Mouse (Mus musculus) activated CD4-positive, CD25-positive, alpha-beta regulatory T cell, adult 4 months (primary cell): Measurements from ENCODE around the gene Map3k3. TPM values are rescaled to one million over a fixed set of nuclear protein-coding genes. Genes with fewer than 3 reads are reported as not detected.
"Not testable (repeated sequence)": the region's sequence is repeated elsewhere in the genome, so short reads cannot be mapped to it uniquely, and the experiment has no call there.

Experiments used
- ATAC-seq: one replicate; pipeline ENCODE4 v1.8.0; 2017
- polyA plus RNA-seq, 2 experiments: library from polyadenylated mRNA; unstranded; fragments of 100-300 nt; shearing (Covaris generic); gene quantifications; one replicate each; pipeline ENCODE4 v1.2.1; 2017

The Map3k3 gene
- polyA plus RNA-seq, 2 experiments from 2014 or later = 14.8 to 21.2 TPM

GRCm38 (mm10) chr11:106084911-106085561, 623 bp downstream of the Map3k3 start:
- peak; percentile 16 for ATAC-seq

- ATAC-seq = no peak
Measured at GRCm38 (mm10) chr11:106098223-106098622, 13.8 kb downstream of the Map3k3 start.

- no peak for ATAC-seq
Measured at GRCm38 (mm10) chr11:106102866-106103265, 18.5 kb downstream of the Map3k3 start.

GRCm38 (mm10) chr11:106106047-106106587, 21.7 kb downstream of the Map3k3 start:
- no peak for ATAC-seq

- no peak for ATAC-seq
Measured at GRCm38 (mm10) chr11:106111688-106112087, 27.3 kb downstream of the Map3k3 start.

DNA sequence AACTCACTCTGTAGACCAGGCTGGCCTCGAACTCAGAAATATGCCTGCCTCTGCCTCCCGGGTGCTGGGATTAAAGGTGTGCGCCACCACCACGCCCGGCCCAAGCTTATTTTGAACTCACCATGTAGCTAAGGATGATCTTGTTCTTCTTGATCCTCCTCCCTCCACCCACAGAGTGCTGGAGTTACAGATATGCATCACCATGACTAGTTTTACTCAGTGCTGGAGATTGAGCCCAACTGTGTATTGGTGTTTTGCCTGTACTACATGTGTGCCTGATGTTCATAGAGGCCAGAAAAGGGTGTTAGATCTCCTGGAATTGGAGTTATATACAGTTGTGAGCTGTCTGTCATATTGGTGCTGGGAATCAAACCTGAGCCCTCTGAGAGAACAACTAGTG, 37.8 kb downstream of the Map3k3 start:
- no peak for ATAC-seq

- peak; percentile 72 for ATAC-seq
Measured at GRCm38 (mm10) chr11:106122736-106123135, 38.3 kb downstream of the Map3k3 start.

DNA sequence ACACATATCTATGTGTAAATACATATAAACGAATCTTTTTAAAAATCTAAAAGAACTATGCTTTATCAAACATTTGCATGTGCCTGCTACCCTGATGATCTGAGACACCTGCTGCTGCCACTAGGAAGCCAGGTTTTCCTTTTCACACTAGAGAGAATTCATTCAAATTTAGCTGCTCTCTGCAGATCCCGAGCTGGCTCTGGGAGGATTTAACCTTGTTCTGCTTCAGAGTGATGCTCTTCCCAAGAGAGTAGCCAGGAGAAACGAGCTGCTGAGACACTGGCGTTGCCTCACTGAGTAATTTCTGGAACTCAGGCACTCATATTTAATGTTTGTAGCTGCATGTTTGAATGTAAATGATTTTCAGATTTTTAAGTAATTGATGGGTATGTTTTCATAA, 40.4 kb downstream of the Map3k3 start:
- no peak for ATAC-seq

GRCm38 (mm10) chr11:106125827-106126226, 41.4 kb downstream of the Map3k3 start:
- ATAC-seq = no peak

DNA sequence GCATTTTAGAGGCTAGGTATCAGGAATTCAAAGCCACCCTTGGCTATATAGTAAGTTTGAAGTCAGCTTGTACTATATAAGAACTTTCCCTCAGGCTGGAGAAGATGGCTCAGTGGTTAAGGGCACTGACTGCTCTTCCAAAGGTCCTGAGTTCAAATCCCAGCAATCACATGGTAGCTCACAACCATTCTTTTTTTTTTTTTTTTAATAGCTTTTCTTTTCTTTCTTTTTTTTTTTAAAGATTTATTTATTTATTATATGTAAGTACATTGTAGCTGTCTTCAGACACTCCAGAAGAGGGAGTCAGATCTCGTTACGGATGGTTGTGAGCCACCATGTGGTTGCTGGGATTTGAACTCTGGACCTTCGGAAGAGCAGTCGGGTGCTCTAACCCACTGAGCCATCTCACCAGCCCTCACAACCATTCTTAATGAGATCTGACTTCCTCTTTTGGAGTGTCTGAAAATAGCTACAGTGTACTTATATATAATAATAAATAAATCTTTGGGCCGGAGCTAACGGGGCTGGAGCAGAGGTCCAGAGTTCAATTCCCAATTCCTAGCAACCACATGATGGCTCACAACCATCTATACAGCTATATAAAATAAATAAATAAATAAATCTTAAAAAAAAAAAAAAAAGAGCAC, 42.4 kb downstream of the Map3k3 start:
- not testable (repeated sequence) for ATAC-seq

DNA sequence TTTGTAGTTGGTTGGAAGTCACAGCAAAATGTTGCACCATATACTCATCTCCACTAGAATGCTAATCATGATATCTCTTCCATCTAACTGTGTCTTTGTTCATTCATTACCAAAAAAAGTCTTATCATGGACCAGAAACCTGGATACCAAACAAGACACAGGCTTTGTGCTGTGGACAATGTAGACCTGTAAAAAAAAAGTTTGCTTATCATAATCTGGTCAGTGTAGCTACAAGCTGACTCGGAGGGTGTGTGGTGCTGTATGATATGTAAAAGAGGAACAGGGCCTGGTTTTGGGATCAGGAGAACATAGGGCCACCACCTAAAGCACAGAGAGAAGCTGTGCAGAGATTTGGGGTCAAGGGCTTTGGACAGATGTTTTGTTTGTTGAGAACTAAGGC, 45.1 kb downstream of the Map3k3 start:
- no peak for ATAC-seq

- ATAC-seq = no peak
Measured at GRCm38 (mm10) chr11:106132516-106132915, 48.1 kb downstream of the Map3k3 start.

DNA sequence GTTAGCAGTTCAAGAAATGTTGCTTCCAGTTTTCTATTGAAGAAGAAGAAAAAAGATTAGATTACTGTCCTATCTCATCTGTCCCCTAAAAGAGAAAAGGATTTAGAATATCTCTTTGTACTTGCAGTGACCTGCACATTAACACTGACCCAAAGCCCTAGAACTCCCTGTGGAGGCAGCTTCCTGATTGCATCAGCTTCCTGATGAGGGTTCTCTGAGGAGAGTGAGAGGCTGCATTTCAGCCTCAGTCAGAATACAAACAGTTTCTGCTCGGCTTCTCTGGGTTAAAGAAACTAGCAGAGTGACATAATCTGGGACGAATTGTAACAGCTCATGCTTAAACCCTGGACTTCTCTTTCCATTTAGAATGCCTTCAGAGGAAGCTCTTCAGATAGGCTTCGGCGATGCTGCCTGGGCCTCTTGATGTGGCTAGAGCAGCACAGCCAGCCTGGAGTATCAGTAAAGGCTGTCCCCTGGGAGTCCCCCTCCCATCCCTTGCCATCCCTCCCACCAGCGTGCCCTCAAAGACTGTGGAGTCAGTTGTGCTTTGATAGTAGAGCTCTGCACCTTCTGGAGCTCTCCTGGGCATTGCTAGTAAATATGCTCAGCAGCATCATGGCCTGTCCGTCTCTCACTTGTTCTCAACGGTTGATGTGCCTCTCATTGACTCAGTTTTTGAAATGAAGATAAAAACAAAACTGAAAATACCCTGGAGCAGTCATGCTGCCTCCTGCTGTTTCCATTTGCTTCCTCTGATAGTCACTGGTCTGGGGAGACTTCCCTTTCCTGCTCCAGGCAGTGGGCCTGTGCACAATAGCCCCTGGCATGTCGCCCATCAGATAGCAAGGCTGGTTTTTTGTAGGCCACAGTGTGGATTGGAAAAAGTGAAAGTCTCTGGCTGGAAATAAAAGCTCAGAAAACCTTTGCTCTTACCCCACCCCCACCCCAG, 50.4 kb downstream of the Map3k3 start:
- peak; percentile 43 for ATAC-seq

DNA sequence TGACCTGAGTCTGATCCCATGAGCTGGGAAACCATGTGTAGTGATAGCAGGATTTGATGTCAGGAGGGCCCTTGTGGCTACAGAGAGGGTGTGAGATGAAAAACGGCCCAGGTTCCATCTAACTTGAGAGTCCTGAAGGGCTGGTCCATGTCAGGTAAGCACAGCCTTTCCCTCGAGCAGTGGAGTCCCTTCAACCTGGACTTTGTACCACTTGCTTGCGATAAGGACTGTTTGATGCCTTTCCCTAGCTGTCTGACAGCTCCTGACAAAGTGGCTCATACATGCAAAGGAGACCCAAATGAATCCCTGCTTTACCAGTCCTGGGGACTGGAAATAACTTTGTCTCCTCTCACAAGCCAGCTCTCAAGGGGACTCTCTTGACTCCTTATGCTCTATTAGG, 66.8 kb downstream of the Map3k3 start:
- no peak for ATAC-seq

- no peak for ATAC-seq
Measured at GRCm38 (mm10) chr11:106152132-106152531, 67.7 kb downstream of the Map3k3 start.

DNA sequence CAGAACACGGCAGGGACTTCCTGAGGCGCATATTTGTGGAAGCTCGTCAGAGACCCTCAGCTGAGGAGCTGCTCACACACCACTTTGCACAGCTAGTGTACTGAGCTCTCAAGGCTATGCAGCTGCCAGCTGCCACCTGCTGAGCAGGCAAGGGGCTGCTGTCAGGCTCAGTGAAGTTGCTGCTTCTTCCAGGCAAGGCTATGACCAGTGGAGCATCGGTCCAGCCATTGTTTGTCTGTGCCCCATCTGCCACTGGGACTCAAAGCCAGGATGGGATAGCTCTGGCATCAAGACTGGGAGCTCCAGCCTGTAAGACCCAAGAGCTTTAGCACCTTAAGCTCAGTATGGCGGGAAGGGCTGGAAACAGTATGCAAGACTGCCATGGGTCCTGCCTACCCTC, 69.7 kb downstream of the Map3k3 start:
- ATAC-seq = no peak

DNA sequence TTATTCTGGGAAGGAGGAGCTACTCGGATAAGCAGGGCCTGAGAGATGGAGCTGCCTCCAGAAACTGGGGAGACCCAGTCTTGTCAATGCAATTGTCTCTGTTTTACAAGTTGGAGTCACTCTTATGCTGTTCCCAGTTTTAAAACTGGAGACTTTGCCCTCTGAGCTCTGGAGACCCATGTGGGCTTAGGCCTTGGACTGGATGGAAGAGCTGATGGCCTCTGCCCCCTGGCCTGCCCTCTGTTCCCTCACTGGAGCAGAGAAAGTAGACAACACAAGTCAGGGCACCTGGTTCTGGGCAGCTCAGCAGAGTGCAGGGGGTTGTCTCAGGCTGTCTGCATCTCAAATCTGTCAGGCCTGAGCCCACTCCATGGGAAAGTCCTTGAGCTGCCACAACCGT, 70.4 kb downstream of the Map3k3 start:
- ATAC-seq = no peak

GRCm38 (mm10) chr11:106155761-106156160, 71.3 kb downstream of the Map3k3 start:
- ATAC-seq = no peak

- ATAC-seq = no peak
Measured at GRCm38 (mm10) chr11:106156257-106156656, 71.8 kb downstream of the Map3k3 start.

DNA sequence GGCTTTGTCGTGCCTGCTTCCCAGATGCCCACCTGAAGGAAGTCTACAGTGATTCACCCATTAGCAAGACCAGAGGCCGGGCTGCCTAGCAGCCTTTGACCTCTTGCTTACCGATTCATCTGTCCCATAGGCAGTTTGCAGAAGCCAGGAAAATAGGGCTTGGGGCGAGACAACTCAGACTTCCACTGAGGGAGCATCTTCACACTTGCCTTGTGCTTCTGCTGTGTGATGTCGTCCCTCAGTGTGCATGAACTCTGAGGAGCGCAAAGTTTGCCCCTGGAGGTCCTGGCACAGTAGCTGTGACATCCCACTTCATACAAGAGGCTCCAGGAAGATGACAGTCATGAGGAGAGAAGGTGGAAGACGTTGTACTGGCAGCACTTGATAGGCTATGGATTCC, 72.7 kb downstream of the Map3k3 start:
- ATAC-seq = no peak

DNA sequence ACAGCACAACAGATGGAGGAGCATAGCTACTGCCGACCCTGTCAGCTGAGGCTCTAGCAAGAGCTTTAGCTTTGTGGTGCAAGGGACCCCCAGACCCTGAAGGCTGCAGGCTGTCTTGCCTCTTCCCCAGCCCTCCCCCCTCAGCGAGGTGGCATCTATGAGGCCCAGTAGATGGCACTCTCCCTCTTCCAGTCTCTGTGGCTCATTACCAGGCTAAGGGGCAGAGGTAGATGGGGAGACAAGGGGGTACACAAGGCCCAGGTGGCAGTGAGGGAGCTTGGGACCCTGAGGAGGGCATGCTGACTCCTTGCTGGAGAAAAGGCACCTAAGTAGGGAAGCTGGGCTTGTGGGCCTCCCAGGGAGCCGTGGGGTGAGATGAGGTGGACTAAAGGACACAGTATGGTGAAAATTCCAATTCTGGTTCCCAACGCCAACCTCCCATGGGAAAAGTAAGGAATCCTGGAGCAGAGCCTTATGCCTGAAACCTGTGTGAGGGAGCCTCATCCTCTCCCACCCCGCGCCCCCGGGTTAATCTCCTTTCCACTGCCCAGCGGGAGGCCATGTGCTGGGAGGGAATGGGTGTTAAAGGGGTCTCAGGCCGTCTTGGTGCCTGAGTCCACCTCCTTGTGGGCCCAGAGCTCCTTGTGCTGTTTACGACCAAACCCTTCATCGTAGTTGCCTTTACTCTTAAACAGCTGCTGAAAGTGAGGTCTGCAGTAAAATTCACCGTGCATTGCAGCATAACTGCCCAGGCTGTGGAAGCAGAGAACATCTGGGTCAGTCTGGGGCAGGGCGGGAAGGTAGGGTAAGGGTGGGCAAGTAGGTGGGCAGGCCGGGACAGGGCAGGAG, 73.9 kb downstream of the Map3k3 start:
- no peak for ATAC-seq

- ATAC-seq = no peak
Measured at GRCm38 (mm10) chr11:106158930-106159215, 74.5 kb downstream of the Map3k3 start.
